Mouse (Mus musculus) heart, postnatal 0 days (tissue): ENCODE results near the gene Rap1gap2.

Experiments used
- CTCF ChIP-seq: IDR thresholded peaks from 2 replicates; pipeline ENCODE4 v1.5.1; 2016; ENCODE audit warnings: antibody characterized with exemption, control low read depth, low read depth
- EP300 ChIP-seq: IDR thresholded peaks from 2 replicates; pipeline ENCODE4 v1.6.1; 2016; ENCODE audit warnings: antibody characterized with exemption, low read depth

DNA sequence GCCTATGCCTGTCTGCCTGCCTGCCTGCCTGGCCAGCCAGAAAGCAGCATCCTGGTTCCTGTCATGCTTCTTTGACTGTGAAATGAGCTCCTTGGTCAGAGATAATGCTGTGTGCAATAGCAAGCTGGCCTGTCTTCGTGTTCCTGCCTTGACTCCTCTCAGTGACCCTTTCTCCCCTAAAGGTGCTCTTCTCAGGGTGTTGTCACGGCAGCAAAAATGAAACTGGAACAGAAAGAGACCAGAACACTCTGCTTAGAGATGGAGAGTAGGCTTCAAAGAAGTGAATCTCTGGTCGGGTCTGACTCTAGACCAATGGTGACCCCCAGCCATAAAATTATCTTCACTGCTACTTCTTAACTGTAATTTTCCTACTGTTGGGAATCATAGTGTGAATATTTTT lies 42.7 kb downstream of the Rap1gap2 start:
- TF ChIP-seq CTCF, result no peak
- TF ChIP-seq EP300, result no peak
